Mouse (Mus musculus) heart, adult 2 months (tissue): Measurements from ENCODE around the gene Defb36. TPM values are rescaled to one million over a fixed set of nuclear protein-coding genes. Genes with fewer than 3 reads are reported as not detected.

Experiments
- DNase-seq, 2 experiments: peaks; one replicate each; pipeline ENCODE4 v3.0.0; 2021
- H3K27ac ChIP-seq: fragments of 200-600 bp; 2 replicates; pipeline ENCODE4 v1.8.1; 2022
- H3K27me3 ChIP-seq: fragments of 200-500 bp; 2 replicates; pipeline ENCODE4 v1.6.1; 2012; ENCODE audit warnings: mild to moderate bottlenecking, low read length, inconsistent platforms, mixed read lengths; ENCODE audit not compliant: control insufficient read depth, insufficient read depth
- H3K36me3 ChIP-seq: fragments of 200-500 bp; 2 replicates; pipeline ENCODE4 v1.6.1; 2012; ENCODE audit warnings: low read length, inconsistent platforms; ENCODE audit not compliant: control insufficient read depth, insufficient read depth
- H3K4me1 ChIP-seq: fragments of 200-500 bp; 2 replicates; pipeline ENCODE4 v1.6.1; 2011; ENCODE audit warnings: low read length; ENCODE audit not compliant: control insufficient read depth, insufficient read depth
- H3K4me3 ChIP-seq: fragments of 200-600 bp; 2 replicates; pipeline ENCODE4 v1.8.1; 2022
- H3K79me2 ChIP-seq: fragments of 200-500 bp; replicated peaks from 2 replicates; pipeline ENCODE4 v1.6.1; 2012; ENCODE audit warnings: mild to moderate bottlenecking, inconsistent platforms, low read length, moderate library complexity, mixed read lengths; ENCODE audit not compliant: control insufficient read depth, insufficient read depth
- H3K9ac ChIP-seq: fragments of 200-500 bp; 2 replicates; pipeline ENCODE4 v1.6.1; 2012; ENCODE audit warnings: low read depth, mild to moderate bottlenecking, control low read depth, inconsistent platforms, low read length, mixed read lengths
- CTCF ChIP-seq: fragments of 200-600 bp; IDR thresholded peaks from 2 replicates; pipeline ENCODE4 v1.8.1; 2022; ENCODE audit warnings: antibody characterized with exemption, mild to moderate bottlenecking, moderate library complexity
- EP300 ChIP-seq: fragments of 200-500 bp; IDR thresholded peaks from 2 replicates; pipeline ENCODE4 v1.6.1; 2011; ENCODE audit warnings: low read depth, low read length, control low read depth; ENCODE audit not compliant: insufficient read depth
- POLR2A ChIP-seq: fragments of 200-500 bp; IDR thresholded peaks from 2 replicates; pipeline ENCODE4 v1.6.1; 2011; ENCODE audit warnings: mild to moderate bottlenecking, low read depth, low read length, control low read depth; ENCODE audit not compliant: insufficient read depth
- WGBS: fragments of 180-500 bp; shearing (Covaris S2); methylation state at CpG from one replicate; pipeline ENCODE4 v1.1.7; 2018; 5-methylcytosine and 5-hydroxymethylcytosine counted together
- intact Hi-C: fragments of 180-260 bp; cut with DNase I; formaldehyde crosslinking; loops from one replicate; pipeline ENCODE4 v1.15.1; 2025
- polyA plus RNA-seq: library from polyadenylated mRNA; depleted of rRNA; stranded (reverse); fragments of >200 nt; gene quantifications from 2 replicates; pipeline ENCODE4 v1.2.3, GENCODE M21; 2012
- total RNA-seq, 2 experiments: library from RNA; stranded (reverse); gene quantifications; 2 replicates each; pipeline ENCODE4 v1.2.3; 2021

The Defb36 gene
- total and polyA plus RNA-seq, 3 experiments: not detected

DNA sequence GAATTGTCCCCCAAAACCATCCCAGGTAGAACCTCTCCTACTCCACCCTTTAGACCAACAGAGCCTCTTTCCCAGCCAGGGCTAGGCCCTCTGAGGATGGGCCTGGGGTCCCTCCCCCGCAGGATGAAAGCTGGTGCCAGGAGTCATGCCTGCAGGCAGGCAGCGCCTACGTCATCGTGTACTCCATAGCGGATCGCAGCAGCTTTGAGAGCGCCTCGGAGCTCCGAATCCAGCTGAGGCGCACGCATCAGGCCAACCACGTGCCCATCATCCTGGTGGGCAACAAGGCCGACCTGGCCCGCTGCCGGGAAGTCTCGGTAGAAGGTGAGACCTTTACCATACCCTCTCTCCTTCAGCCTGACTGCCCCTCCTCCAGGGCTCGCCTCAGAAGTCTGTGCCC, 29.2 kb downstream of the Defb36 start:
- Histone ChIP-seq H3K27ac (peak overlapping the region; percentile 18), H3K36me3 (no peaks in the 10 kb centered on the region), H3K79me2 (no peaks in the 10 kb centered on the region), H3K9ac (peak overlapping the region; percentile 4; the same call in 1 of the 2 replicates), H3K4me3 (no peak overlapping the region), H3K27me3 (no peaks in the 10 kb centered on the region), H3K4me1 (peaks cover 4% of the 10 kb centered on the region)
- TF ChIP-seq POLR2A (no peak), EP300 (no peak), CTCF (no peak)
- intact Hi-C loops: no loop called here
- no peak for DNase-seq
- WGBS: 24% methylated on average over 17 of the region's 17 CpGs

GRCm38 (mm10) chr2:152634311-152634710, 30.2 kb downstream of the Defb36 start:
- no peaks in the 10 kb centered on the region for H3K27me3 ChIP-seq
- H3K79me2 ChIP-seq: no peaks in the 10 kb centered on the region
- intact Hi-C loops: no loop called here
- H3K4me3 ChIP-seq: no peak overlapping the region
- H3K36me3 ChIP-seq: no peaks in the 10 kb centered on the region
- no peak for DNase-seq
- H3K9ac ChIP-seq: no peak overlapping the region
- H3K27ac ChIP-seq: peak overlapping the region; percentile 3; the same call in 1 of the 2 replicates
- peaks cover 4% of the 10 kb centered on the region for H3K4me1 ChIP-seq
- 71% methylated on average over 29 of the region's 29 CpGs for WGBS
- TF ChIP-seq CTCF (no peak), EP300 (no peak), POLR2A (no peak)

- Histone ChIP-seq H3K27me3 (no peaks in the 10 kb centered on the region), H3K36me3 (no peaks in the 10 kb centered on the region), H3K4me1 (peaks cover 5% of the 10 kb centered on the region), H3K27ac (peak overlapping the region; percentile 85), H3K9ac (no peak overlapping the region), H3K4me3 (no peak overlapping the region; the same call in 1 of the 2 replicates), H3K79me2 (no peaks in the 10 kb centered on the region)
- peak; percentile 79 to 85 for DNase-seq
- intact Hi-C loops: no loop called here
- WGBS: 33% methylated on average over 23 of the region's 23 CpGs
- TF ChIP-seq POLR2A (0 out of 2 replicates have a peak, but pooled peaks have one; percentile 40), EP300 (peak; percentile 66), CTCF (no peak)
Observed at GRCm38 (mm10) chr2:152636246-152637005, 32.3 kb downstream of the Defb36 start.

- intact Hi-C loops: no loop called here
- Histone ChIP-seq H3K36me3 (no peaks in the 10 kb centered on the region), H3K27ac (peak overlapping the region; percentile 68), H3K9ac (no peak overlapping the region), H3K79me2 (no peaks in the 10 kb centered on the region), H3K4me3 (no peak overlapping the region), H3K4me1 (peaks cover 5% of the 10 kb centered on the region), H3K27me3 (no peaks in the 10 kb centered on the region)
- TF ChIP-seq EP300 (no peak), POLR2A (no peak), CTCF (no peak)
- 34% methylated on average over 6 of the region's 6 CpGs for WGBS
- DNase-seq: no peak
Observed at GRCm38 (mm10) chr2:152637006-152637322, 32.8 kb downstream of the Defb36 start.

- 73% methylated on average over 4 of the region's 4 CpGs for WGBS
- intact Hi-C loops: no loop called here
- Histone ChIP-seq H3K27ac (peak overlapping the region; percentile 68), H3K4me1 (peaks cover 5% of the 10 kb centered on the region), H3K36me3 (no peaks in the 10 kb centered on the region), H3K9ac (no peak overlapping the region), H3K4me3 (no peak overlapping the region), H3K79me2 (no peaks in the 10 kb centered on the region), H3K27me3 (no peaks in the 10 kb centered on the region)
- no peak for DNase-seq
- TF ChIP-seq CTCF (no peak), EP300 (no peak), POLR2A (no peak)
Observed at GRCm38 (mm10) chr2:152637381-152637780, 33.3 kb downstream of the Defb36 start.

DNA sequence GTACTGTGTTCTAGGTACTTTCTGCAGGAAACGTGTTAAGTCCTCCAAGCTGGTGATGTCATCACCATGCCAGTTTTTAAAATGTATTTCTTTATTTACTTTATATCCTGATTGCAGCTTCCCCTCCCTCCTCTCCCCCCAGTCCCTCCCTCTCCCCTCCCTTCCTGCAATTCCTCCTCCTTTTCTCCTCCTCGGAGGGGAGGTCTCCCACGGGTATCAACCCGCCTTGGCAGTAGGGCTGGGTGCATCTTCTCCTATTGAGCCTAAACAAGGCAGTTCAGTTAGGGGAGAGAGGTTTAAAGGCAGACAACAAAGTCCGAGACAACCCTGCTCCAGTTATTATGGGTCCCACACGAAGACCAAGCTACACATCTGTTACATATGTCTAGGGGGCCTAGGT, 34.7 kb downstream of the Defb36 start:
- WGBS: 51% methylated on average over 6 of the region's 6 CpGs
- H3K27ac ChIP-seq: peak overlapping the region; percentile 66
- H3K4me1 ChIP-seq: peaks cover 3% of the 10 kb centered on the region; the same call in 1 of the 2 replicates

More for the DNA sequence above, 34.7 kb downstream of the Defb36 start:
- Histone ChIP-seq H3K79me2 (no peaks in the 10 kb centered on the region), H3K27me3 (no peaks in the 10 kb centered on the region), H3K9ac (no peak overlapping the region), H3K4me3 (no peak overlapping the region), H3K36me3 (no peaks in the 10 kb centered on the region)
- TF ChIP-seq EP300 (no peak), POLR2A (no peak), CTCF (no peak)
- intact Hi-C loops: no loop called here
- DNase-seq: no peak
